Mouse (Mus musculus) 416B (cell line): ENCODE measurements at regions not wholly inside any gene's neighbourhood (a gene's known extent, or its start where the extent isn't known, plus 50 kb on each side); places are given as distances from the start of the nearest gene placed in this dataset.
A peak's percentile ranks its signal among the peaks of the same experiment; 100 is the strongest.

Source experiments
- DNase-seq: peaks from one replicate; pipeline ENCODE4 v3.0.0; 2011; ENCODE audit warnings: low read depth

DNA sequence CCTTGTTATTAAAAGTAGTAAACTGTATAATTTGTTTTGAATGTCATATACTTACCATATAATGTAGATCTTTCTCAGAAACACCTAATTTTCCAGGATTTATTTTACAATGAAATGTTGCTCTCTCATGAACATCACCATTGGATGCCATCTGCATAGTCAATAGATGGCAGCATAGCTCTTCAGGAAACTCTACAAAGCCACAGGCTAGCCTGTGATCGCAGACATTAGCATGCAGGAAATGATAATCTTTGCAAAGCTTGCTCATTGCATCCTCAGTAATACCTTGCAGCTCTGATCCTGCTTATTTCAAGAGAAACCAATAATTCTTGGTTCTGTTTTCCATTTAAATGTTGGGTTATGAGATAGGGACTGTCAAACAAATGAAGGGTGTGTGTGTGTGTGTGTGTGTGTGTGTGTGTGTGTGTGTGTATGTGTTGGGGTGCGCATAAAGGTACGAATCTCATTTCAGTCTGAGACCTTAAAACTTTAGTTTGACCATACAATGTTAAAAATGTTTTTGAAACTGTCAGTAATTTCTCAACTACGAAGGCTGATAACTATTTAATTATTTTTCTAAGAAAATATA lies 1595.1 kb upstream of the Pcdh10 start:
- DNase-seq, result peak; percentile 72

DNA sequence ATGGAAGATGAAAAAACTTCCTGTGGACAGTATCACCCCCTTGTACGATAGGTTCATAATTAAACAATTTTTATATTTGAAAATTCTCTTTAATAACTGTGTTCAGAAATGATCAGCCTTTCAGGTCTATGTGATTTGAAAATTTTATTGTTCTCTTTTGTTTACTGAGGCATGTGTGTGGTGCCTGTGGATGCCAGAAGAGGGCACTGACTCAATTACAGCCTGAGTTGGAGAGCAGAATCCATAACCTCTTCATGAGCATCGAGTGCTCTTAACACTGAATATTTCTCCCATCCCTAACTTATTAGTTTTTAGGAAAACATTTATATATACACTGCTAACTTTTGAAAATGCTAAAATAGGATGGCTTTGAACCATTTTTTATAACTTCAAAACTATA lies 1594.0 kb upstream of the Pcdh10 start:
- peak; percentile 29 for DNase-seq
